Mouse (Mus musculus) Patski (cell line): ENCODE data around the gene Atox1. TPM values are rescaled to one million over a fixed set of nuclear protein-coding genes. Genes with fewer than 3 reads are reported as not detected.

Source experiments
- ATAC-seq: fragments of 100-300 bp; one replicate; pipeline ENCODE4 v1.8.0; 2021
- CTCF ChIA-PET: fragments of 350-600 bp; sonication (Branson Sonifier 250); formaldehyde crosslinking; loops from one replicate; lab custom pipeline; 2022; ENCODE audit warnings: inconsistent platforms; lab: Charles Lee
- POLR2A ChIA-PET: fragments of 350-600 bp; sonication (Branson Sonifier 250); formaldehyde crosslinking; loops from one replicate; lab custom pipeline; 2022; ENCODE audit warnings: antibody characterized with exemption, inconsistent platforms; lab: Charles Lee
- DNase-seq: peaks from one replicate; pipeline ENCODE4 v3.0.0-alpha.2; 2011; ENCODE audit warnings: low read depth, low spot score
- H3K27me3 ChIP-seq: fragments of 371-371 bp; one replicate; pipeline ENCODE4 v1.5.1; 2021
- CTCF ChIP-seq: fragments of 100-300 bp; IDR thresholded peaks from one replicate; pipeline ENCODE4 v1.5.1; 2021
- in situ Hi-C: fragments of 300-500 bp; cut with MboI; formaldehyde crosslinking; loops from 3 replicates; pipeline ENCODE4 v1.11.1; 2018; ENCODE audit warnings: low pct_unique_long_range_greater_than_20kb, mixed read lengths
- polyA plus RNA-seq: library from polyadenylated mRNA; unstranded; gene quantifications from one replicate; pipeline ENCODE4 v1.2.3, GENCODE M21; 2021

Atox1 gene
- polyA plus RNA-seq, 1 experiment from 2014 or later: 254 TPM

GRCm38 (mm10) chr11:55405601-55406469, 55.2 kb downstream of the Atox1 start:
- no peaks in the 10 kb centered on the region for H3K27me3 ChIP-seq
- POLR2A ChIA-PET: interaction anchor here (0.7 to 4.7 kb wide), 2 partner anchors 13 to 17 kb away, joined by 4 to 24 read pairs; partner anchors contain the start of gene Sparc
- in situ Hi-C loops: no loop called here
- TF ChIP-seq CTCF: no peak
- CTCF ChIA-PET: interaction anchor here (0.8 to 4.6 kb wide), 8 partner anchors 10 to 196 kb away, joined by 3 to 27 read pairs (median 5); no protein-coding TSS in a partner anchor
- ATAC-seq (peak; percentile 81), DNase-seq (peak; percentile 79)

GRCm38 (mm10) chr11:55404659-55405457, 56.2 kb downstream of the Atox1 start:
- no peaks in the 10 kb centered on the region for H3K27me3 ChIP-seq
- in situ Hi-C loops: no loop called here
- ATAC-seq (no peak), DNase-seq (no peak)
- no peak for TF ChIP-seq CTCF
- CTCF ChIA-PET: interaction anchor here (0.8 to 4.6 kb wide), 8 partner anchors 9 to 195 kb away, joined by 3 to 27 read pairs (median 5); no protein-coding TSS in a partner anchor
- POLR2A ChIA-PET: interaction anchor here (0.7 to 4.7 kb wide), 2 partner anchors 13 to 18 kb away, joined by 4 to 24 read pairs; partner anchors contain the start of gene Sparc

- TF ChIP-seq CTCF: no peak
- in situ Hi-C loops: no loop called here
- no peaks in the 10 kb centered on the region for H3K27me3 ChIP-seq
- POLR2A ChIA-PET: interaction anchor here (0.6 kb wide), 1 partner anchor 188 kb away, joined by 3 read pairs; no protein-coding TSS in a partner anchor
- DNase-seq (no peak), ATAC-seq (peak; percentile 38)
- CTCF ChIA-PET: interaction anchor here (0.8 to 4.1 kb wide), 4 partner anchors 10 to 45 kb away, joined by 3 to 29 read pairs (median 4); no protein-coding TSS in a partner anchor
Observed at GRCm38 (mm10) chr11:55400863-55401262, 60.2 kb downstream of the Atox1 start.

GRCm38 (mm10) chr11:55398371-55398770, 62.7 kb downstream of the Atox1 start:
- ATAC-seq (no peak), DNase-seq (no peak)
- ChIA-PET POLR2A (no interaction called here), CTCF (interaction anchor here (2.5 to 4.1 kb wide), 2 partner anchors 9 to 48 kb away, joined by 13 to 29 read pairs; no protein-coding TSS in a partner anchor)
- in situ Hi-C loops: no loop called here
- H3K27me3 ChIP-seq: no peaks in the 10 kb centered on the region
- TF ChIP-seq CTCF: no peak

- ChIA-PET CTCF (interaction anchor here (1.3 kb wide), 1 partner anchor 47 kb away, joined by 4 read pairs; no protein-coding TSS in a partner anchor), POLR2A (no interaction called here)
- H3K27me3 ChIP-seq: no peaks in the 10 kb centered on the region
- ATAC-seq (no peak), DNase-seq (no peak)
- in situ Hi-C loops: no loop called here
- TF ChIP-seq CTCF: no peak
Observed at GRCm38 (mm10) chr11:55397441-55397840, 63.6 kb downstream of the Atox1 start.

GRCm38 (mm10) chr11:55397036-55397435, 64.0 kb downstream of the Atox1 start:
- ChIA-PET POLR2A (no interaction called here), CTCF (interaction anchor here (1.3 kb wide), 1 partner anchor 47 kb away, joined by 4 read pairs; no protein-coding TSS in a partner anchor)
- in situ Hi-C loops: no loop called here
- ATAC-seq (no peak), DNase-seq (no peak)
- H3K27me3 ChIP-seq: no peaks in the 10 kb centered on the region
- TF ChIP-seq CTCF: no peak

Other genes starting within 250 kb of the Atox1 start
- 4.2 TPM for gene Fat2, start 124.7 kb downstream of the Atox1 start, polyA plus RNA-seq
- gene Sparc, start 38.1 kb downstream of the Atox1 start, polyA plus RNA-seq: 789 TPM
- 53.9 TPM for gene G3bp1, start 8.4 kb upstream of the Atox1 start, polyA plus RNA-seq
- gene Glra1, start 147.0 kb upstream of the Atox1 start, polyA plus RNA-seq: not detected